Mouse (Mus musculus) heart, embryonic 12.5 days (tissue): ENCODE measurements around the gene Esr1. TPM values are rescaled to one million over a fixed set of nuclear protein-coding genes. Genes with fewer than 3 reads are reported as not detected.
"Not testable (repeated sequence)": the region's sequence is repeated elsewhere in the genome, so short reads cannot be mapped to it uniquely, and the experiment has no call there.

ENCODE experiments used
- ATAC-seq: fragments of 200-750 bp; cut with Nextera tagmentation; 2 replicates; pipeline ENCODE4 v1.8.0; 2017; ENCODE audit warnings: moderate TSS enrichment, moderate library complexity; ENCODE audit not compliant: insufficient number of reproducible peaks, low FRiP score
- H3K27ac ChIP-seq: fragments of 300-500 bp; sonication (generic); 2 replicates; pipeline ENCODE4 v1.5.1; 2016; ENCODE audit warnings: mild to moderate bottlenecking, moderate library complexity; ENCODE audit not compliant: poor library complexity, severe bottlenecking
- H3K27me3 ChIP-seq: fragments of 300-500 bp; sonication (generic); replicated peaks from 2 replicates; pipeline ENCODE4 v1.6.1; 2016; ENCODE audit warnings: mild to moderate bottlenecking, moderate library complexity
- H3K36me3 ChIP-seq: fragments of 300-500 bp; sonication (generic); 2 replicates; pipeline ENCODE4 v1.6.1; 2016; ENCODE audit warnings: mild to moderate bottlenecking, moderate library complexity
- H3K4me1 ChIP-seq: fragments of 300-500 bp; sonication (generic); replicated peaks from 2 replicates; pipeline ENCODE4 v1.6.1; 2016; ENCODE audit warnings: mild to moderate bottlenecking
- H3K4me2 ChIP-seq: fragments of 300-500 bp; sonication (generic); 2 replicates; pipeline ENCODE4 v1.6.1; 2016; ENCODE audit warnings: mild to moderate bottlenecking, moderate library complexity
- H3K4me3 ChIP-seq: fragments of 300-500 bp; sonication (generic); 2 replicates; pipeline ENCODE4 v1.5.1; 2016; ENCODE audit warnings: mild to moderate bottlenecking
- H3K9ac ChIP-seq: fragments of 300-500 bp; sonication (generic); 2 replicates; pipeline ENCODE4 v1.6.1; 2016; ENCODE audit warnings: mild to moderate bottlenecking, moderate library complexity
- H3K9me3 ChIP-seq: fragments of 300-500 bp; sonication (generic); replicated peaks from 2 replicates; pipeline ENCODE4 v1.6.1; 2016; ENCODE audit warnings: mild to moderate bottlenecking, moderate library complexity
- WGBS: fragments of 180-500 bp; shearing (Covaris S2); methylation state at CpG from one replicate; pipeline ENCODE4 v1.1.7; 2016; 5-methylcytosine and 5-hydroxymethylcytosine counted together
- polyA plus RNA-seq: library from polyadenylated mRNA; unstranded; fragments of >200 nt; fragmentation: Nextera tagmentation; extraction: Ambion mirVana; gene quantifications from 2 replicates; pipeline ENCODE4 v1.2.1, GENCODE M21; 2016

Gene Esr1
- polyA plus RNA-seq, 1 experiment from 2014 or later = 1.00 TPM

DNA sequence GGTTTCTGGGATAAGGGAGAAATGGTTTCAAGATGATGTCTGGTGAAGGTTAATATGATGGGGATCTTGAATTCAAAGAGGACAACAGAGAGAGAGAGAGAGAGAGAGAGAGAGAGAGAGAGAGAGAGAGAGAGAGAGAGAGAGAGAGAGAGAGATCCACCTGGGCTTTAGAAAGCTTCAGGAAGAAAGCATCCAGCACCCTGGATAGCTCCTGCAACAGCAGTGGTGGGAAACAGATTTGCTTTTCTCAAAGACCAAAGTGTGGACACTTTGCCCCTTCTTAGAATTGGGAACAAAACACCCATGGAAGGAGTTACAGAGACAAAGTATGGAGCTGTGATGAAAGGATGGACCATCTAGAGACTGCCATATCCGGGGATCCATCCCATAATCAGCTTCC, 139.7 kb downstream of the Esr1 start:
- not testable (repeated sequence) for H3K27ac ChIP-seq, H3K27me3 ChIP-seq, H3K9me3 ChIP-seq, ATAC-seq, H3K4me1 ChIP-seq, H3K36me3 ChIP-seq, H3K9ac ChIP-seq, H3K4me3 ChIP-seq, H3K4me2 ChIP-seq
- 47% methylated on average over 1 of the region's 1 CpGs for WGBS

GRCm38 (mm10) chr10:4752977-4753376, 141.6 kb downstream of the Esr1 start:
- no peaks in the 10 kb centered on the region for H3K27me3 ChIP-seq
- no peak overlapping the region for H3K9ac ChIP-seq
- H3K4me2 ChIP-seq = no peak overlapping the region
- no peak for ATAC-seq
- no peaks in the 10 kb centered on the region for H3K36me3 ChIP-seq
- H3K27ac ChIP-seq = no peak overlapping the region
- WGBS = 73% methylated on average over 4 of the region's 4 CpGs
- no peaks in the 10 kb centered on the region for H3K4me1 ChIP-seq
- H3K9me3 ChIP-seq = no peaks in the 10 kb centered on the region
- no peak overlapping the region for H3K4me3 ChIP-seq

DNA sequence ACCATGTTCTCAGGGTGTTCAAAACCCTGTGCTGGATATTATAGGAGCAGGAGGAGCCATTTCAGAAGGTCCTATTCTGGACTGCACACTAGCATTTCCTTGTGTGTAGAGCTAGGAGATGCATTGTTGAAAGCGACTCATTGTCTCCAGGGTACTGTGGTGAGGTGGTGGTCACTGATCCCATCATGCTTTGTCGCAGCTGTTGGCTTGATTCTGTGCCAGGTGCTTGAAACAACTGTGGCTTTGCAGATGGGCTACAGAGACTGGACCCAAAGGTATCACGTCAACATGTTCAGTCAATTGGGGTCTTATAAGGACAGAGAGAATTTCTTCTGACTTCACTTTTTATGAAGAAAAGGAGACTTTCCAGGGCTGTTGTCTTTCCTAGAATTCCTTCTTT, 164.1 kb downstream of the Esr1 start:
- Histone ChIP-seq H3K36me3 (no peaks in the 10 kb centered on the region), H3K27me3 (no peaks in the 10 kb centered on the region), H3K9ac (no peak overlapping the region), H3K9me3 (no peaks in the 10 kb centered on the region), H3K4me3 (no peak overlapping the region), H3K4me2 (no peak overlapping the region), H3K4me1 (no peaks in the 10 kb centered on the region), H3K27ac (no peak overlapping the region)
- no peak for ATAC-seq
- 75% methylated on average over 3 of the region's 3 CpGs for WGBS

GRCm38 (mm10) chr10:4776007-4776713, 164.8 kb downstream of the Esr1 start:
- Histone ChIP-seq H3K9me3 (no peaks in the 10 kb centered on the region), H3K36me3 (no peaks in the 10 kb centered on the region), H3K4me3 (no peak overlapping the region), H3K27me3 (no peaks in the 10 kb centered on the region), H3K4me1 (no peaks in the 10 kb centered on the region), H3K4me2 (no peak overlapping the region), H3K27ac (no peak overlapping the region), H3K9ac (no peak overlapping the region)
- no peak for ATAC-seq
- 66% methylated on average over 6 of the region's 6 CpGs for WGBS

DNA sequence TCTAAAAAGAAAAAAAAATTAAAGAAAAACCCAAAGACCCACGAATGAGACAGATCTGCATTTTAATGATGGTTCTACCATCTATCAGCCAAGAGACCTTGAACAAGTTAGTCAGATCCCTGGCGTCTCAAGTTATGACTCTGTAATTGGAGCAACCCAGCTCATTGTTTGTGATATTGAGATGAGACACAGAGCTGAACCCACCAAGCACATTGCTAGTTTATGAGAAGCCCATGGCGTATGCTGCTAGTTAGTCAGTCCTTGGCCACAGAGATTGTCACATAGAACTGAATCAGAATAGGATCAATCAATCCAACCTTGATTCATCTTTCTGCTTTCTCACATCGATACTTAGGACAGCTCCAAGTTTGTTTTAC, 165.3 kb downstream of the Esr1 start:
- Histone ChIP-seq H3K9ac (no peak overlapping the region), H3K4me3 (no peak overlapping the region), H3K4me2 (no peak overlapping the region), H3K36me3 (no peaks in the 10 kb centered on the region), H3K27me3 (no peaks in the 10 kb centered on the region), H3K27ac (no peak overlapping the region), H3K4me1 (no peaks in the 10 kb centered on the region), H3K9me3 (no peaks in the 10 kb centered on the region)
- no peak for ATAC-seq
- WGBS = 78% methylated on average over 4 of the region's 4 CpGs

DNA sequence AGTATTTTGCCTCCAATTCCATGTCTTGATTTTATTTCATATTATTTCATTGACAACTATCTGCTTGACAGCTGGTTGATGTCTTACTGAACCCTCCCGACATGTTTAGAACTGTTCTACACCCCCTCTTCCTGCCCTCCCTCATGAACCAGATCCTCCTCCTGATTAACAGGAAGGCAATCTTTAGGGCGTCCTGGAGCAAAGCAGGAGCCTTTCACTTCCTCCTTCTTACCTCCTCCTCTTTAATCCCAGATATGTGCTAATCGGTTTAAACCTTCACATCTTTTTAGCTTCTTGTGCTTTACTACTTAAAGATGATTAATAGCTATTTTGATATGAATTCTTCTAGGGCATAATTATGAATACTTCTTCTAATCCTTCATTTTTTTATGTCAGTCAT, 166.6 kb downstream of the Esr1 start:
- H3K4me2 ChIP-seq = no peak overlapping the region
- H3K9ac ChIP-seq = no peak overlapping the region
- H3K9me3 ChIP-seq = no peaks in the 10 kb centered on the region
- H3K36me3 ChIP-seq = no peaks in the 10 kb centered on the region
- H3K27ac ChIP-seq = no peak overlapping the region
- no peaks in the 10 kb centered on the region for H3K4me1 ChIP-seq
- 40% methylated on average over 3 of the region's 3 CpGs for WGBS
- H3K27me3 ChIP-seq = no peaks in the 10 kb centered on the region
- ATAC-seq = no peak
- no peak overlapping the region for H3K4me3 ChIP-seq

DNA sequence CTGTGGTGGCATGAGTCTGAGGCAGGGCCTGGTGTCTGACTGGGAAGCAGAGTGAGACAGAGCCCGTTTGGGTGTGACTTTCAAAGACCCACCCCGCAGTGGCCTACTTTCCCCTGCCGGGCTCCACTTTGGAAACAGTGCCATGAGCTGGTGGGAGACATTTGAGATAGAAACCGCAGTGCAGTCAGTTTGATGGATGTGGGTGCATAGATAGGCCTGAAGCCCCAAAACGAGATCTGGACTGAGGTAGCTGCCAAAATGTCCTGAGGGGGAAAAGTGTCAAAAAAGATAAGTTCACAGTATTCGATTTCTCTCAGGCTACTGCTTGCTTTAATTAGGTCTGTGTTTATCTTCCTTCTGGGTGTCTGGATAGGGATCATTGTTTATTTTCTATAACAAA, 169.5 kb downstream of the Esr1 start:
- ATAC-seq = no peak
- Histone ChIP-seq H3K36me3 (no peaks in the 10 kb centered on the region), H3K9me3 (no peaks in the 10 kb centered on the region), H3K4me1 (no peaks in the 10 kb centered on the region), H3K27me3 (no peaks in the 10 kb centered on the region), H3K4me2 (no peak overlapping the region), H3K4me3 (no peak overlapping the region), H3K9ac (no peak overlapping the region), H3K27ac (no peak overlapping the region)
- WGBS = 31% methylated on average over 6 of the region's 6 CpGs

DNA sequence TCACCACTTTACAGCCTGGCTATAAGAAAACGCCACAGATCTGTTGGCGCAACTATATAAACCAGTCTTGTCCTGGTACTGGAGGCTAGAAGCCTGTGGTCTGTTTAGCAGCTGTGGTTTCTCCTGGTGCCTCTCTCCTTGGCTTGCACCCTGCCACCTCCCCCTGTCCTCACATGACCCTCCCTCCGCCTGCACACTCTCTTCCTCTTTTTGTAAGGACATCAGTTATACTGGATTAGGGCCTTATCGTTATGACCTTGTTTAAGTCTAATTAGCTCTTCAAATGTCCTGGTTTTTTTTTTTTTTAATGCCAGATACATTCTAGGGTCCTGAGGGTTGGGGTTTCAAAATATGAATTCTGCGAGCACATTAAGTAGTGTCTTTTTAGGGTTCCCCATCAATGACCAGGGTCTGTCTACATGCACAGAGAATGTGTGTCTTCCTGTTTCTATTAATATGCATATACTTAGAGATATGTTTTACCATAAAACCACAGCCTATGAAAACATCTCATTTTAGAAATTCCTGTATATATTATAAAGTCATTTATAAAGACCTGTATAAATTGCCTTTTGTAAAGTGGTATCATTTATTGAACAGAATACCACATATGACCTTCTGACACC, 175.7 kb downstream of the Esr1 start:
- whole genome bisulfite sequencing = 79% methylated on average over 5 of the region's 5 CpGs
- H3K27me3 ChIP-seq = no peaks in the 10 kb centered on the region

DNA sequence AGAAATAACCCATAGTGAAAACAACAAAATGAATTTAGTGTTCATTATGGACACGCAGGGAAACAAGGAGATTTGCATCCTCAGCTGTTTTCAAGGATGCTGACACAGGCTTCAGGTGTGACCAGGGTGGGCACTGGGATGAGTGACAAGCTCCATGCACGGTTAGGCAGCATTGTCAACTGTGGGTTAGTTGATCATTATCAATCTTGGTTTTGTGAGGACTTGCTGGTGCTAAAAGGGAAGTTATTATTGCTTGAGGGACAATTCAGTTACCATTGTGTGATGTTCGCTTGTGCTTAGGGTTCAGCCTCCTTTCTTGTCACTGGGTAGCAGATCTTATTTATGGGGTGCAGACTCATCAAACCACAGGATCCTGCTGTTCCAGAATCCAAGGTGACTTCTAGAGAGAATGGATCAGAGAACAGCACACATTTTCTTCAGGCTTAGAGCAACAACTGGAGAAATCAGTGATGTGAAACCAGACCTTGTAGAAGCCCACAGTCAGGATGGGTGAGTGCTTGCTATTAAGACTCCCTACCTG, 186.9 kb downstream of the Esr1 start:
- H3K4me3 ChIP-seq = no peak overlapping the region
- no peak overlapping the region for H3K9ac ChIP-seq
- WGBS = 65% methylated on average over 3 of the region's 3 CpGs
- no peaks in the 10 kb centered on the region for H3K4me1 ChIP-seq
- no peaks in the 10 kb centered on the region for H3K27me3 ChIP-seq
- no peaks in the 10 kb centered on the region for H3K36me3 ChIP-seq
- ATAC-seq = no peak
- 0 out of 2 replicates have a peak, but pooled peaks cover 2% of the 10 kb centered on the region for H3K9me3 ChIP-seq
- H3K4me2 ChIP-seq = no peak overlapping the region
- no peak overlapping the region for H3K27ac ChIP-seq

More for the DNA sequence above, 175.7 kb downstream of the Esr1 start:
- no peak overlapping the region for H3K4me2 ChIP-seq
- H3K4me1 ChIP-seq = no peaks in the 10 kb centered on the region
- no peaks in the 10 kb centered on the region for H3K9me3 ChIP-seq
- ATAC-seq = no peak
- no peaks in the 10 kb centered on the region for H3K36me3 ChIP-seq
- no peak overlapping the region for H3K27ac ChIP-seq
- H3K9ac ChIP-seq = no peak overlapping the region
- H3K4me3 ChIP-seq = no peak overlapping the region

DNA sequence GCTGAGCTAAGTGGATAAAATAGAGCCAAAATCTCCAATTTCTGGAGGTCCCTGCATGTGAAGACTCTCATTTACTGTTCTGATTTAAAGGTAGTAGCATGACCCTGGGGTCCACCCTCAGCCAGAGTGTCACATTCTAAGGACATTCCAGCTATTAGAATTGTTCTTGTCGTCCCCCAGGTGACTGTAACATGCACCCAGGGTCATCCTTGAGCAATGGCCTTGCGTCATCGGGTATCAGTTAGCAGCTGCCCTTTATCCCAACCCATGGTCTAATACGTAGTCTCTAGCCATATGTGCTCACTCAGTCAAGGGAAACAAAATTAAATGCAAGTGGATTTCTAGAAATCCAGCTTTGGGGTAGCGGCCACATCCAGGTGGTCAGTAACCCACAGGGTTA, 213.0 kb downstream of the Esr1 start:
- H3K27me3 ChIP-seq = no peaks in the 10 kb centered on the region
- no peak overlapping the region for H3K4me2 ChIP-seq
- WGBS = 88% methylated on average over 5 of the region's 5 CpGs
- H3K27ac ChIP-seq = no peak overlapping the region
- H3K9ac ChIP-seq = no peak overlapping the region
- ATAC-seq = no peak
- no peaks in the 10 kb centered on the region for H3K9me3 ChIP-seq
- H3K36me3 ChIP-seq = no peaks in the 10 kb centered on the region
- H3K4me3 ChIP-seq = no peak overlapping the region
- H3K4me1 ChIP-seq = no peaks in the 10 kb centered on the region

- Histone ChIP-seq H3K4me3 (no peak overlapping the region), H3K4me1 (no peaks in the 10 kb centered on the region), H3K36me3 (no peaks in the 10 kb centered on the region), H3K9me3 (no peaks in the 10 kb centered on the region), H3K27me3 (no peaks in the 10 kb centered on the region), H3K9ac (no peak overlapping the region), H3K27ac (no peak overlapping the region), H3K4me2 (no peak overlapping the region)
- no peak for ATAC-seq
- 77% methylated on average over 6 of the region's 6 CpGs for WGBS
Measured at GRCm38 (mm10) chr10:4830592-4830991, 219.2 kb downstream of the Esr1 start.
